Mouse (Mus musculus) kidney, adult 2 months (tissue): ENCODE measurements around the gene Rassf8.

Experiments
- CTCF ChIP-seq: fragments of 200-500 bp; conservative IDR thresholded peaks from 2 replicates; pipeline ENCODE4 v1.5.1; 2011; ENCODE audit warnings: low read depth, mild to moderate bottlenecking, control low read depth, low read length, moderate library complexity, mixed read lengths; ENCODE audit not compliant: insufficient read depth, insufficient read length
- POLR2A ChIP-seq: fragments of 200-500 bp; IDR thresholded peaks from one replicate; pipeline ENCODE4 v1.6.1; 2011; ENCODE audit warnings: low read depth, low read length, control low read depth

DNA sequence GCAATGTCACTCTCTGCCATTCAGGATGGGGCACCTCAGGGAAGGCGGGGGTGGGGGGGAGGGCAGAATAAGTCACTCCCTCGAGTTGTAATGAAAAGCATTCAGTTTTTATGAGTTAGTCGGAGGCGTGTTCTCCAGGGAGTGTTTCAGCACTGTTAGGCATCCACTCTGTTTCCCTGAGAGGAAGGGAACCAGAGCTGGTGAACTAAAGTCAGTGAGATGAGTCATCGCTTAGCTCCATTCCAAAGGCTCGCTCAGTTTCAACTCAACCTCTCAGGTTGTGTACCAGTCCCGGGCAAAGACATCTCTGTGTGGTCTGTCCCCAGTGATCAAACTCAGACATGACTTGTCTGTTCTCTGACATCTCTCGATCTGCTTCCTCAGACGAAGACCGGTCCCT is 20.7 kb upstream of the Rassf8 start:
- TF ChIP-seq CTCF (no peak), POLR2A (no peak)
